Mouse (Mus musculus) forebrain, embryonic 16.5 days (tissue): Measurements from ENCODE around the gene Med31. TPM values are rescaled to one million over a fixed set of nuclear protein-coding genes. Genes with fewer than 3 reads are reported as not detected.

Experiments used
- ATAC-seq: fragments of 200-750 bp; cut with Nextera tagmentation; 2 replicates; pipeline ENCODE4 v1.8.0; 2017; ENCODE audit warnings: mild to moderate bottlenecking, moderate library complexity
- H3K27ac ChIP-seq: fragments of 300-500 bp; sonication (generic); 2 replicates; pipeline ENCODE4 v1.5.1; 2014; ENCODE audit warnings: low read length, control low read depth
- H3K27me3 ChIP-seq: fragments of 300-500 bp; sonication (generic); replicated peaks from 2 replicates; pipeline ENCODE4 v1.6.1; 2014; ENCODE audit warnings: low read length; ENCODE audit not compliant: control insufficient read depth, insufficient read depth
- H3K36me3 ChIP-seq: fragments of 300-500 bp; sonication (generic); 2 replicates; pipeline ENCODE4 v1.6.1; 2014; ENCODE audit not compliant: control insufficient read depth, insufficient read depth
- H3K4me1 ChIP-seq: fragments of 300-500 bp; sonication (generic); replicated peaks from 2 replicates; pipeline ENCODE4 v1.6.1; 2014; ENCODE audit warnings: low read length; ENCODE audit not compliant: control insufficient read depth, insufficient read depth
- H3K4me2 ChIP-seq: fragments of 300-500 bp; sonication (generic); 2 replicates; pipeline ENCODE4 v1.6.1; 2014; ENCODE audit warnings: mild to moderate bottlenecking, low read length, control low read depth
- H3K4me3 ChIP-seq: fragments of 300-500 bp; sonication (generic); replicated peaks from 2 replicates; pipeline ENCODE4 v1.5.1; 2014; ENCODE audit warnings: mild to moderate bottlenecking, low read length, control low read depth
- H3K9ac ChIP-seq: fragments of 300-500 bp; sonication (generic); replicated peaks from 2 replicates; pipeline ENCODE4 v1.6.1; 2014; ENCODE audit warnings: low read depth, low read length, control low read depth
- H3K9me3 ChIP-seq: fragments of 300-500 bp; sonication (generic); 2 replicates; pipeline ENCODE4 v1.6.1; 2016; ENCODE audit warnings: low read length; ENCODE audit not compliant: control insufficient read depth
- WGBS: fragments of 180-500 bp; shearing (Covaris S2); extraction: QIAGEN DNeasy Blood & Tissue Kit; methylation state at CpG from one replicate; pipeline ENCODE4 v1.1.7; 2014; 5-methylcytosine and 5-hydroxymethylcytosine counted together
- polyA plus RNA-seq: library from polyadenylated mRNA; unstranded; fragments of >200 nt; fragmentation: Nextera tagmentation; extraction: Ambion mirVana; gene quantifications from 2 replicates; pipeline ENCODE4 v1.2.1, GENCODE M21; 2015

Gene Med31
- polyA plus RNA-seq, 1 experiment from 2014 or later: 67.8 TPM

DNA sequence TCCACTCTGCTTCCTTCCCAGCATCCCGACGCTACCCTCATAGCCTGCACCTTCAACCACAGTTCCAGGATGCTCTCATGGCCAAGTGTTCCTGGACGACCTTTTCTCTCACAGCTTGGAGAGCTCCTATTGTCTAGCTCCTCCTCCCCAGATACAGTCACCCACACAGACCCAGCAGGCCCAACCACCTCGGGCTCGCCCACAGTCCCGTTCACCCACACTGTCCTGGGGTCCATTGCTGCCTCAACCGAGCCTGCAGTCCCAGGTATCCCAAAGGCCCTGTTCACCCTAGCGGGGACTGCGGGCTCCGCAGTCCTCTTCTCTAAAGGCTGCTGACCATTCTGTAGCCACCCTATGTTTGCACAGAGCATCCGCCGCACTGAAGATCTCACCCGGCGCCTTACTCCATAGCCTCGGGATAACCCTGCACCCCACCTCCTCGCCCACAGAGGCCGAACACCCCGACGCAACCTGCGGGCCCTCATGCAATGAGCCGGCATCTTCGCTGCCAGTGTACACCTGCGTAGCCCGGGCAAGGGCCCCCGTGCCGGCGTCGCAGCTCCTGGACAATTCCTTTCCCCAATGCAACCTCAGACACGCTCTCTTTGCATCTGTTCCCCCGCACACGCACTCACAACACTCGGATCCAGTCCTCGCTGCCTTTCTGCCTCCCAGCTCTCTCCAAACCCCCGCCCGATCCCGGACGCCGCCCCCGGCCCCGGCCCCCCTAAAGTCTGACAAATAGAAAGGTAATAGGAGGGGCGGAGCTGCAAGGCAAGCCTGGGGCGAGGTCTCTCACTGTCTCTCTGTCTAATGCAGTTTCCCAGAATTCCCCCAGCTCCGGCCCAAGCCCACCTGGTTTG is 8.8 kb downstream of the Med31 start, which contains the start of gene Gm43951:
Gene Gm43951, minus strand, starts transcription at position 500 of the 863 bp plus-strand sequence.
- ATAC-seq: peak; percentile 41
- H3K36me3 ChIP-seq: peaks cover 14% of the 10 kb centered on the region
- peak within 1 kb of the TSS; percentile 52 for H3K27ac ChIP-seq
- H3K4me2 ChIP-seq: peak within 1 kb of the TSS; percentile 84
- no peaks in the 10 kb centered on the region for H3K9me3 ChIP-seq
- H3K9ac ChIP-seq: peak within 1 kb of the TSS; percentile 92
- H3K27me3 ChIP-seq: no peaks in the 10 kb centered on the region
- peak within 1 kb of the TSS; percentile 80 for H3K4me3 ChIP-seq
- peaks cover 29% of the 10 kb centered on the region for H3K4me1 ChIP-seq
- under 1% methylated on average over 43 of the region's 43 CpGs for WGBS

DNA sequence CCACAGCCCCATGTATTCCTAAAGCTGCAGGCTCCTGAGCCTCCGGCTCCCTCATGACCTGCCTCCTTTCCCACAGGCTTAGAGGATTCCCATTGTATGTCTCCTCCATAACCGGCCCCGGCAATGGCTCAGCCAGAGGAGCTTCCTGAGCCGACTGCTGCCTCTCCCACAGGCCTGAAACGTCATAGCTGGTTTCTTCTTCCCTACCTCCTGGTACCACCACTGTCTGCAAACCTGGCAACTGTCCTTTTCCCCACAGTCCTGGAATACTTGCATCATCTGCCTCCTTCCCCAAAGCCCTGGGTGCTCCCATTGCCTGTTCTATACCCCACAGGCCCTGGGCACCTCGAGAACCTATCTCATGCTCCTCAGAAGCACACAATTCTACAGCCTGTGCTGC is 10.1 kb downstream of the Med31 start:
- Histone ChIP-seq H3K27ac (no peak overlapping the region), H3K4me3 (no peak overlapping the region), H3K4me1 (peaks cover 29% of the 10 kb centered on the region), H3K9me3 (no peaks in the 10 kb centered on the region), H3K4me2 (peak overlapping the region; percentile 84), H3K36me3 (peaks cover 11% of the 10 kb centered on the region; the same call in 1 of the 2 replicates), H3K27me3 (no peaks in the 10 kb centered on the region), H3K9ac (peak overlapping the region; percentile 92; the same call in 1 of the 2 replicates)
- no peak for ATAC-seq
- 75% methylated on average over 6 of the region's 6 CpGs for WGBS

DNA sequence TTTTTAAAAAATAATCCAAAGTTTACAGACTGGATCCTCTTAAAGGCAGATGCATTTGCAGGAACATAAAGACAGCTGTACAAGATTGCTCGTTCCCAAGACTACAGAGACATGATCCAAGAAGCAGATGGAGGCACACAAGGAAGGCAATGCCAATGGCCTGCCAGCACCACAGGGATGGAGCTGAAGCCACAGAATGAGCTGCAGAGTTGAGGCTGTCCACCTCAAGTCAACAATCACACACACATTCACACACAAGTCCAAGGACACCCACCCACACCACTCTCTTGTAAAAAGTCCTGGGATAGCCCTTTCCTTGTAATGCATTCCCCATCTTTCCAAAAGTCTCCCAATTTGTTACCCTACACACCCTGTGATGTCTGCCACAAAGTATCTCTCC is 12.0 kb downstream of the Med31 start:
- whole genome bisulfite sequencing: 47% methylated on average over 1 of the region's 1 CpGs
- H3K4me2 ChIP-seq: no peak overlapping the region
- no peak overlapping the region for H3K9ac ChIP-seq
- H3K4me3 ChIP-seq: no peak overlapping the region
- no peaks in the 10 kb centered on the region for H3K27me3 ChIP-seq
- H3K9me3 ChIP-seq: no peaks in the 10 kb centered on the region
- ATAC-seq: no peak
- peaks cover 29% of the 10 kb centered on the region for H3K4me1 ChIP-seq
- no peak overlapping the region for H3K27ac ChIP-seq
- H3K36me3 ChIP-seq: peaks cover 10% of the 10 kb centered on the region; the same call in 1 of the 2 replicates

DNA sequence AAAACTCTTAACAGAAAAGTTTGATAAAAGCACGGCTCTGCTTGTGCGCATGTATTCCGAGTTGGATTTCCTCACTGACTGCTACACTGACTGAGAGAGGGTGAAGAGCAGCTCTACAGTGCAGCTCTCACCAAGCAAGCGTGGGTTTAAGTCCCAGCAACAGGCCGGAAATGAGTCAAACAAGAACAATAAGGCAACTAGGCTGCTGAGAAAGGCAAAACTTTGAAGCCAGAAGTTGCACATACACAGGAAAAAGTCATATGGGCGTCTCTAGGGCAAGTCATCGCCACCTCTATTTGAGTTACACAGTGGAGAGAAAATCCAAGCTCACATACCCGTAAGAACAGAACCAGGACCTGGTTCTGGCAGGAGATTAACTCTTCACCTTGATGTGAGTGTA is 18.9 kb downstream of the Med31 start:
- peaks cover 18% of the 10 kb centered on the region for H3K36me3 ChIP-seq
- no peaks in the 10 kb centered on the region for H3K4me1 ChIP-seq
- no peak for ATAC-seq
- no peak overlapping the region for H3K27ac ChIP-seq
- H3K27me3 ChIP-seq: no peaks in the 10 kb centered on the region
- H3K9me3 ChIP-seq: no peaks in the 10 kb centered on the region
- H3K4me2 ChIP-seq: no peak overlapping the region
- no peak overlapping the region for H3K9ac ChIP-seq
- WGBS: 88% methylated on average over 8 of the region's 8 CpGs
- H3K4me3 ChIP-seq: no peak overlapping the region

GRCm38 (mm10) chr11:72194259-72194658 is 21.1 kb downstream of the Med31 start:
- Histone ChIP-seq H3K4me1 (no peaks in the 10 kb centered on the region), H3K4me2 (no peak overlapping the region), H3K27ac (no peak overlapping the region), H3K9ac (no peak overlapping the region), H3K36me3 (peaks cover 31% of the 10 kb centered on the region), H3K27me3 (no peaks in the 10 kb centered on the region), H3K9me3 (no peaks in the 10 kb centered on the region), H3K4me3 (no peak overlapping the region)
- 91% methylated on average over 2 of the region's 2 CpGs for WGBS
- ATAC-seq: no peak

DNA sequence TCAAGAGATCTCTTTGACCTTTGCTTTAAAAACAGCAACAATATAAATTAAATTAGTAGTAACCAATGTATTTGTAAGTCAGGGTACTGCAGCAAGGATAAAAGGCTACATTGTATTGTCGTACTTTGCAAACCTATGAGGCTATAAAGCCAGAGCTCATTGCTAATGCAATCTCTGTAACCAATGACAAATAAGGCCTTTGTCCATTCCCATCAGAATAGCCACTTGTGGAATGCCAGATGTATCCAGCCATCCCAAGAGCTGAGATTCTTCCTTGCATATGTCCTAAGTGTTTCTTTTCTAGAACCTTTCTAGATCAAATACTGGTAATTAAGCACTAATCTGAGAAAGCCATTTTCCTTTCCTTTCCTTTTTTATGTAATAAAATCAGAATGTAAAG is 24.5 kb downstream of the Med31 start:
- H3K4me2 ChIP-seq: no peak overlapping the region
- no peak overlapping the region for H3K27ac ChIP-seq
- no peaks in the 10 kb centered on the region for H3K4me1 ChIP-seq
- H3K4me3 ChIP-seq: no peak overlapping the region
- WGBS: 80% methylated on average over 1 of the region's 1 CpGs
- H3K36me3 ChIP-seq: peaks cover 25% of the 10 kb centered on the region
- H3K9me3 ChIP-seq: no peaks in the 10 kb centered on the region
- no peak for ATAC-seq
- H3K27me3 ChIP-seq: no peaks in the 10 kb centered on the region
- no peak overlapping the region for H3K9ac ChIP-seq

DNA sequence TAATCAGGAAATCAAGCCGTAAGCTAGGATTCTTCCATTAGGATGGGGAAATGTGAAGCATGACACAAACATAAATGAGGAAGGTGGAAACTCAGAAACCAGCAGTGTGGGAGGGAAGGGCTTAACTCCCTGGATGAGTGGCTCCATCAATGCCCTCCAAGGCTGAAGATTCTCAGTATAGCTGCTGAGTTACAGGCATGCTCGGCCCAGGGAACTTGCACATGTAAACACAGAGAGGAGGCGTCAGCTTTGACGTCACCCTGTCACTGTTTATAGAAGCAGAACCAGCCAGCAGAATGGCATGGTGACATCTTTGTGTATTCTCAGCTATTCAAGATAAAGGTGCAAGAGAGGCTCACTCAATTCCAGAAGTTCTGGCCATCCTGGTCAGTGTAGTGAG is 31.1 kb downstream of the Med31 start:
- Histone ChIP-seq H3K36me3 (peaks cover 12% of the 10 kb centered on the region; the same call in 1 of the 2 replicates), H3K9me3 (no peaks in the 10 kb centered on the region), H3K4me1 (no peaks in the 10 kb centered on the region), H3K27ac (no peak overlapping the region), H3K9ac (no peak overlapping the region), H3K4me3 (no peak overlapping the region), H3K27me3 (no peaks in the 10 kb centered on the region), H3K4me2 (no peak overlapping the region)
- WGBS: 95% methylated on average over 4 of the region's 4 CpGs
- ATAC-seq: no peak

DNA sequence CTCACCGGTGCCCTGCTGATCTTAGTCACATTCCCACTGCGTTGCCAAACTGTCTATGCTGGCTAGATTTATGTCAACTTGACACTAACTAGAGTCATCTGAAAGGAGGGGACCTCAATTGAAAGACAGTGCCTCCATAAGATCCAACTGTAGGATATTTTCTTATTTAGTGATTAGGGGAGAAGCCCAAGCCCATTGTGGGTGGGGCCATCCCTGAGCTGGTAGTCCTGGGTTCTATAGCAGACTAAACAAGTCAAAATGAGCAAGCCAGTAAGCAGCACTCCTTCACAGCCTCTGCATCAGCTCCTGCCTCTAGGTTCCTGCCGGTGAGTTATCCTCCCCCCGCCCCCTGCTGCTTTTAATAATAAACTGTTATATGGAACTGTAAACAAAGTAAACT is 34.3 kb downstream of the Med31 start:
- Histone ChIP-seq H3K27me3 (no peaks in the 10 kb centered on the region), H3K27ac (no peak overlapping the region), H3K9me3 (no peaks in the 10 kb centered on the region), H3K9ac (no peak overlapping the region), H3K4me2 (no peak overlapping the region), H3K36me3 (0 out of 2 replicates have a peak, but pooled peaks cover 3% of the 10 kb centered on the region), H3K4me1 (no peaks in the 10 kb centered on the region), H3K4me3 (no peak overlapping the region)
- WGBS: 91% methylated on average over 4 of the region's 4 CpGs
- no peak for ATAC-seq

GRCm38 (mm10) chr11:72180556-72180955 is 34.8 kb downstream of the Med31 start:
- Histone ChIP-seq H3K27ac (no peak overlapping the region), H3K27me3 (no peaks in the 10 kb centered on the region), H3K9ac (no peak overlapping the region), H3K4me2 (no peak overlapping the region), H3K4me3 (no peak overlapping the region), H3K9me3 (no peaks in the 10 kb centered on the region), H3K36me3 (0 out of 2 replicates have a peak, but pooled peaks cover 3% of the 10 kb centered on the region), H3K4me1 (no peaks in the 10 kb centered on the region)
- 89% methylated on average over 5 of the region's 5 CpGs for WGBS
- ATAC-seq: no peak
